Mouse (Mus musculus): ENCODE data around the gene Hoxb6.

DNA sequence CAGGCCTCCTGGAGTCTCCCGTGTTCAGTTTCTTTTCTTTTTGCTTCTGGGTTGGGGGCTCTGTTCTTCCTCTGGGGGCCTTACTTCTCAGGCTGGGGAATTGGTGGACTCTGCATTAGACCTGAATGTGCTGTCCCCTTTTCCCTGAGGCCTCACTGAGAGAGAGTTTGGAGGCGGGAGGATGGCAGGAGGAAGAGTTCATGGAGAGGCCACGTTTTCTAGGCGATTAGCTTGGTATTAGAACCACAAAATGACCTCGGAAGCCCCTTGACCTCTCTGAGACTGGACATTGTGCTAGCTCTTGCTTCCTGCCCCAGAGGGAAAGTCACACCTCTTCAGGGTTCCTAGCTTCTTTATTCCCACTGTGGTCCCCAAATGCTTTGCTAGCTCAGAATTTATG lies 31.8 kb downstream of the Hoxb6 start:
- no peak for TF ChIP-seq CTCF (IDR thresholded peaks at IDR 0.05; ENCODE audit: control insufficient read depth, insufficient read depth, low read length)
- TF ChIP-seq POLR2A (IDR thresholded peaks at IDR 0.05; ENCODE audit: borderline replicate concordance, control insufficient read depth, low read depth, low read length), result no peak
